Mouse (Mus musculus) ES-CJ7 (cell line): ENCODE data around the gene Ltbp1.

ENCODE experiments used
- DNase-seq: peaks from one replicate; pipeline ENCODE4 v3.0.0; 2011; ENCODE audit warnings: low read depth, low spot score

Ltbp1 gene

DNA sequence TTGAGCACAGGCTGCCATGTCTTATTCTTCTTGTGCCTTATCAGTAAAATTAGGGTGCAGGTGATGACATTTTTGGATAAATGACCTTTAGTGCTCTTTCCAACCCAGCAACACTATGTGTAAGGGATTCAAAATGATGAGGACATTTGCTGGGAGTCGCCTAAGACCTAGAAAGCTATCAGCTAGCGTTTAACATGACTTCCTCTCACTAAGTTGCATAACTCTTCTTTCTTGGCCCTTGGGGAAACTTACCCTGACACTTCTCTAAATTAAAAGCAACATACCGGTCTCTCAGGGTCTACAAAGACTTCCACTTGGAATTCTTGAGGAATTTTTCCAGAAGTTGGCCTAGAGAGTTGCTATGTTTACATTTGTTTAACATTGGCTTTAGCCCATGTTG, 348.0 kb downstream of the Ltbp1 start:
- DNase-seq: no peak

DNA sequence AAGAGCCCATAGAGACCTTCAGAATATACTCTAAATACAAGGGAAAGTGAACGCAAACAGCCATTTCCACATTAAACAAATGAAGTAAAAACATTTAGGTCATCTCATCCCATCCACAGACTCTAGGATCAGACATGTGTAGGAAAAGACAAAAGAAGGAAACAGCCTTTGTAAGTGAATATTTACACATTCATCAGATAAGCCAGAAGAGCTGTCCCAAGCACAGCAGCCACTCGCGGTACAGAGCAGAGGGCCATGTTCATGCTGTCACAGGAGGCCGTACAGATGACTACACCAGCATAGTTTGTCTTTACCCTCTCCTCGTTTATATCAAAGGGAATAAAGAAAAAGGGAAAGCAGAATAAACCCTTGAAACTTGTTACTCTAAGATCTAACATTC, 350.1 kb downstream of the Ltbp1 start:
- DNase-seq: no peak

DNA sequence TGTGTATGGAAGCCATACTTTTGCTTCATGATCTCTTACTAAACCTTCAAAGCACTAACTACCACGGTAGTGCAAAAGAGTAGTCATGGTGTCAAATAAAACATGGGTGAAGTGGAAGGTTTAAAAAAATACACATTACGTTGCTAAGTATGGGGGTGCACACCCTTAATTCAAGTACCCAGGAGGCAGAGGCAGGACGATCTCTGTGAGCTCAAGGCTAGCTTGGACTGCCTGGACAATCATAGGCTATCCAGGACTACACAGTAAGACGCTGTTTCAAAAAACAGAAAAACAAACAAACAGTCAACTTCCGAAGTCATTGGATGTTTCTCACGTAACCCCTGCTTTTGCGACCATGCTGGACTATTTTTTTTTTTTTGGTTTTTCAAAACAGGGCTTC, 354.7 kb downstream of the Ltbp1 start:
- DNase-seq: no peak

DNA sequence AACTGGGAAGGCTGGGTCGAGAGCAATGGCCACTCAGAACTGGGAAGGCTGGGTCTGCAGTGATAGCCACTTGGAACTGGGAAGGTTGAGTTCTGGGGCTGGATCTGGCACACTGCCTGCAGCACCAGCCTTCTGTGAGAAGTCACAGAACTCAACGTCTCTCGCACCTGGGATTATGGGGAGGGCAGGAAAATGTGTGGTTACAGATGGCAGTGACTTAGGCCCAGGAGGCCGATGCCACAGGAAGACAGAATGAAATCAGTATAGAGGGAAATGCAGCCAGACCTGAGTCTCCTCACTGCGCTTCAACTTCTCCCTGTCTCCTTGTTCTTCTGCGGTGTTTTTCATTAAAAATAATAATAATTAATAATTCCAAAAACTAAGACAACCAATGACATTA, 361.0 kb downstream of the Ltbp1 start:
- DNase-seq: no peak

DNA sequence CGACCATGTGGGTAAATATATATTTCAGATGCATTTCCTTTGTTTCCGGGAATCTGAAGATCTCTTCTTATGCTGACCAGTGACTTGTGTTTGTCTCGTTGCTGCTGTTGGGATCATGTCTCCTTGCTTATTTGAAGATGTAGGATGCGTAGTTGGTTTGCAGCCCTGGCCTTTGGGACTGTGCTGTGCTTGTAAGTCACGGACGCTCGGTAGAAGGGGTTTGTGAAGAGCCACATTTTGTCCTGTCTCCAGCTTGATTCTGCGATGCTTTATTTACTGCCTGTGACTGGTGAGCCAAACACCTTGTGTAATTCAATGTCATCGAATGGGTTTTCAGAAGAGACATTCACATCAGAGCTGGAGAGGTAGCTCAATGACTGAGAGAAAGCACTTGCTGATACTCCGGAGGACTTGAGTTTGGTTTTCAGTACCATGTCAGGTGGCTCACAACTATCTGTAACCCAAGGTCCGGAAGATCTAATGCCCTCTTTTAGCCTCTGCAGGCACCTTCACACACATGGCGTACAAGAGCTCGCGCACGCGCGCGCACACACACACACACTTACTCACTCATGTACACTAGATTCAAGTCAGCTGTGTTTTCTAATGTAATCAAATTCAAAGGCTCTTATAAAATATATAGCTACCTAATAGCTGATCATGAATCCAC, 362.3 kb downstream of the Ltbp1 start:
- DNase-seq: no peak

DNA sequence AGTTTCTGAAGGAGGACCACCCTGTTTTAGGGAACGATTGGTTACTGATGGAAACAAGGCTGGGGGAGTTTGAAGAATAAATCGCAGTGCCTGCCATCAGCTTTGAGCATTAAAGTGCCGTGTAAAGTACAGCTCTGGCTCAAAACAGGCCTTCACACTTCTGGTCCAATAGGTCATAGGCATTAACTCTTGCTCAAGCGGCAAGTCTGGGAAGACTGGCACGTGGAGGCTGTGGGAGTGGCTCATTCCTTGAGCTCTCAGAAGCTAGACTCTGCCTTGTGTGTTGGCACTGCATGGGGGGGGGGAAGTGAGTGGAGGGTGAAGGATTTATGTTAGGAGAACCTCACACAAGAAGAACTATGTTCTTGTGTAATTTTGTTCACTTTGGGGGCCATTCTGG, 363.2 kb downstream of the Ltbp1 start:
- DNase-seq: no peak

DNA sequence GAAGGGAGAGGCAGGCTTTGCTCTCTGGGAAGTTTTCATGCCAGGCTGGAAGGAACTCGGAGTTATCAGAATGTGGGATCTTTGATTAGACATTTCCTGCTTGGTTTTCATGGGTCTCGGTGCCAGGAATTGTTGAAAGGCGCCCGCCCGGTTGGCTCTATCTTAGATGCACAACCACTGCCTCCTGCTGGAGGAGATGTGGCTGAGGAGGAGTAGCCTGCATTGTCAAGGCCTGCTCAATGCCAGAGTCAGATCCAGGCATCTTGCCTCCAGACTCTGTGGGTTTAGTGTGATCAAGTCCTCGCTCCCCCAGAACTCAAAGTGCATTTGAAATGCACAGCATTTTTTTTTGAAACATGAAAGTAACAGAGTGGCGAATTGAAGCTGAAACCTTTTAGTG, 364.0 kb downstream of the Ltbp1 start:
- DNase-seq: peak; percentile 34

DNA sequence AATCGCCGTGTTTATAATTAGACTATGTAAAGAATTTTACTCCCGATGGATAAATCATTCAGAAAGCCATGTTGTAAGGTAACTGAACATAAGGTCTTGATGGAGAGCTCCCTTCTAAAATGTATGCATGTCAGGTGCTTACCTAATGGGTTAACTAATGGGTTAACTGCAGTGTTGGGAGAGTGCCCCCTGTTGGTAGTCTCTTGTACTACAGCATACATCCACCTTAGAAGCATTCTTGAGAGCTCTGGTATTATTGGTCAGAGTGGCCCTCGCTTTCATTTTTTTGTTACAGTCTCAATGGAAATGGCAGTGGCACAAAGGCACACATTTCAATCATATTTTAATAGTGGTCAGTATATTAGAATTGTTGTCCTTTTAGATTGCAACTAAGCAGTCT, 364.8 kb downstream of the Ltbp1 start:
- peak; percentile 56 for DNase-seq

DNA sequence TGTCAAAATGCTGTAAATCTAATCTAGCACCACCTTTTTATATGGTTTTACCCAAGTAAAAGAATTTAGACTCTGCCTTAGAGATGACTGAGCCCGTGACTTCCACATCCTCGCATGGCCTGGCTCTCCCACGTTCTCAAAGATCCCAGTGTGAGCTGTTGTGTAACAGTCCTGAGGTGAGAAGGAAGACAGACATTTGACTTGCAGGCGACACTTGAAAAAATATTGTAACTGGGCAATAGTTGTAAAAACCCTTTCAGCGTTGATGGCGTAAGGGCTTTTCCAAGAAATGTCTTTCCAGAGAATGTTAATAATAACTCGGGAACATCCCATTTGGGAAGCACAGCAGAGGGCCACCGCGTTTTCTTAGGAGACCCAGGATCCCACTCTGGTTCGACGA, 366.3 kb downstream of the Ltbp1 start:
- no peak for DNase-seq

DNA sequence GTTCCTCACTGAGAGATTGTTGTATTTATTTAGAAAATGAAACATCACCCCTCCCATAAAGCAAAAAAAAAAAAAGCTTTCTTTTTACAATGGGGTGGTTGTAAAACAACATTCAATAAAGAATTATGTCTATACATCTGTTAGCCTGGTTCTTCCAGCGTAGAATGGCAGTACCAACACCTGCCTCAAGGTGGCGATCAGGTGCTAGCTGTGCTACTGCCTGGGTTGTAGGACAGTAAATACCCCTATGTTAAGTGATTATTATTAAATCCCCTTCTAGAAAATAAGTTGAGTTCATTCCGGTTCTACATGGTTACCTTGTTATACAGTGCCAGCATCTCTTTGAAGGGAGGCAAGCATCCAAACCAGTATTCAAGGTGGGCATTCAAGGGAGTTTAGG, 367.0 kb downstream of the Ltbp1 start:
- DNase-seq: peak; percentile 45

DNA sequence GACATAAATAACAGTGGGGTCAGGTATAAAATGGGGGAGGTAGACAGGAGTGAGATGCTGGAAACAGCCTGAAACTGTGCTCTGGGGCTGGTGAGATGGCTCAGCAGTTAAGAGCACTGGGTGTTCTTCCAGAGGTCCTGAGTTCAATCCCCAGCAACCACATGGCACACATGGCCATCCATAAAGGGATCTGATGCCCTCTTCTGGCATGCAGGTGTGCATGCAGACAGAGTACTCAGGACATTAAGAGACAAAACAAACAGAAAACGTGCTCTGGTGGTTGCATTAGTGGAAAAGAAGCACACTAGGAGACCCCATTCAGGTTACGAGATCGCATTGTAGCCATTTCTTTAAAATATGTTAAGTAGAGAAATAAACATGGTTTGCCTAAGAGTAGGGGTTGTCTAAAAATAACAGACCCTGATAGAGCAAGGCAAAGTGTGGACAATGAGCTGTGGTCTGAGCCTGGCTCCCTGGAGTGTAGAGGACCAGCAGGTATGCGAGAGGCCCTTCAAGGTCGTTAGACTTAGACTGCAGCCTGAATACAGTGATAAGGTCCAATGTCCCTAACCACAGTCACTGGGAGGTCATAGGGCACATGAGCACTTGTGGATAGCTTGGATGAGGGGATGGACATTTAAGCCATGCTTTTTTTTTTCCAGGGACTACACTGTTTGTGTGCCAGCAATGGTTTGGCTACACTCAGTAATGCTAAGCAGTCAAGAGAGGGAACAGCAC, 369.1 kb downstream of the Ltbp1 start:
- peak; percentile 15 for DNase-seq

DNA sequence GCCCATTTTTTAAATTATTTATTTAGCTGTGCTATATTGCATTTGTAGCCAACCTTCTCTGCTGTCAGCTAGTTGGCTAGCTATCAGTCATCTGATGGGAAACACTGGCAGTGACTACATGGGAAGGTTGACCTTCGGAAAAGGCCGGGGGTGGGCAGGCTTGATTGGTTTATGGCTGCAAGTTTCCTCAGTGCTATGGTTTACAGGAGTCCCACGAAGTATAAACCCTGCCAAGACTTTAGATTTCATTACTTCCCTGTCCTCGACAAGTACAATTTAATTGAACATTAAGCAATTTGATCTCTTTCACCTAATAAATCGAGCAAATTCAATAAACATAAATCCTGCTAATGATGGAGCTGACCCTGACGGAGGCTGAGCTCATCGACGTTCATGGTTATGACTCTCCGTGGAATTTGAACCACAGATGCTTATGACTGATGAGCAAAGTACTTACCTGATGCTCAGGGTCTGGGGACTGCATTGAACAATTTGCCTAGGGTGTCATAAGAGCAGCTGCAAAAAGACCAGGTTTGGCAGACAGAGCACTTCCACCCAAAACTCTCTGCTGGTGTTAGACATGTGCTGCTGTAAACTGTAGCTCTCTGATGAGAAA, 373.0 kb downstream of the Ltbp1 start:
- DNase-seq: no peak

DNA sequence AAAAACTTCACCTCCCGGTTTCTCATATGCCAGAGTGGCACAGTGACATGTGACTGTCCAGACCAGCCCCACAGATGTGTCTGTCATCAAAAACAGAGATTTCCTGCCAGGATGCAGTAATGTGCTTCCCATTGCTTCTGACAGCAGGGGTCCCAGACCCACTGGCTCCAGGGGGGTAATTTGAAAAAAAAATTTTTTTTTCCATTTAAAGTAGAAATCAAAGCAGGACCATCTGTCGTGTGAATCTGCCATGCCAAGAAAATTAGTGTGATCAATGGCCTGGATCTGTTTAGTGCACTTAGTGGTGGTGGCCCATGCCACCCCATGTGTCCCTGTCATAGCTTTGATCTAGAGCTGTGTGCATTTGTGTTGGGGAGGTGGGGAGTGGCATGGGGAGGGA, 374.8 kb downstream of the Ltbp1 start:
- no peak for DNase-seq

DNA sequence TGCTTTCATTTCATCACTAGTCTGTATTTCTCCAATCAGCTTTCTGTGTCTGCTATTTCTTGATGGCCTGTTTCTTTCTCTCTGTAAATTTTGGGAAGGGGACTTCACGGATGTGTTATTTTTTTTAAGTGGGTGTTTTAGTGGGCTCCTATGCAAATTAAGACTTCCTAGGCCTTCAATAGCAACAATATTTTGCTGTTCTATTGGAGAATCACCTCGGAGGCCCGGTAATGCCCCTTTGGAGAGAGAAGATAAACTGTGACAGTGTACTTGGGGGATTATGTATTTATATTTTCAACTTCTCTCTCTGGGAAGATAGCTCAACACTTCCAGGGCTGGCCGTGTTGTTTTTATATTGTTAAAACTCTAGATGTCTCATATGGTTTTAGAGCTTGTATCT, 383.0 kb downstream of the Ltbp1 start:
- no peak for DNase-seq

DNA sequence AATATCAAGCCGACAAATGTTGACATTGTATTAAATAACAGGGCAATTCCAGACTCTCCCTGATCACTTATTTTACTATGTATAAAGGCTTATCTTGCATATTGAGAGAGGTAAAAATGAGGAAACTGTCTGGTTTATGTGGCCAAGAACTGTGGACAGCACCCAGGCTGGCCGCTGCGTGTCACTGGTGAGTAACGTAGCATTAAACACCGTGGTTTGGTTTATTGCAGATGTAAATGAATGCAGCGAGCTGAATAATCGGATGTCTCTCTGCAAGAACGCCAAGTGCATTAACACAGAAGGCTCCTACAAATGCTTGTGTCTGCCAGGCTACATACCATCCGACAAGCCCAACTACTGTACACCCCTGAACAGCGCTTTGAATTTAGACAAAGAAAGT, 384.8 kb downstream of the Ltbp1 start:
- no peak for DNase-seq

DNA sequence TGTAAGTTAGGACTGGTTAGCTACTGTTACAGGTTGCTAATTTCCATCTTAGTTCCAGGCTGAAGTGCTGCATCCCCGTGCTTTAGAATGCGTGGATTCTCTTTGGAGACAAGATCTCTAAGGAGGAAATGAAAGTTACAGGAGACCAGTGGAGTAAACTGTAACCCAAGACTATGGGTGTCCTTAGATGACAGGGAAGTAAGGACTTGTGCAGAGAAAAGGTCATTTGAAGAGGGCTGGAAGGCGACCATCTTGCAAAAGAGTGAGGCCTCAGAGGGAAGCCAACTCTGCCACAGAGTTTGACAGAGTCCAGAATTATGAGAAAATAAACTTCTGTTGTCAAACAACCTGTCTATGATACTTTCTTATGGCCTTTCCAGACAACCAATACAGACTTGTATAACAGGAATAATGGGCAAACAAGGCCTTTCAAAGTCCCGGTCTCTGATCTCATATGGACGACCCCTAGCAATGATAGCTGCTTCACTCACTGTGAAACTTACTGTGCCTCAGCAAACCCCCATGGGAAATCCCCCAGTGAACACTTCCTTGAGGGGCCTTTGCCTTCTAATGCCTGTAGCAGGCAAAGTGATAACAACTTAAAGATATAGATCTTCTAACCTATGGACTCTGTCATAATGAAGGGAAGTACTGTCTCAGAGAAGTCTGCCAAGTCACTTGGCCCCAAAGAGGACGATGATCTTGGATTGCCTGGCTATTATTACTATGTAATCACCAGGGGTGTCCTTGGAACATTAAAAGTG, 386.2 kb downstream of the Ltbp1 start:
- DNase-seq: no peak

DNA sequence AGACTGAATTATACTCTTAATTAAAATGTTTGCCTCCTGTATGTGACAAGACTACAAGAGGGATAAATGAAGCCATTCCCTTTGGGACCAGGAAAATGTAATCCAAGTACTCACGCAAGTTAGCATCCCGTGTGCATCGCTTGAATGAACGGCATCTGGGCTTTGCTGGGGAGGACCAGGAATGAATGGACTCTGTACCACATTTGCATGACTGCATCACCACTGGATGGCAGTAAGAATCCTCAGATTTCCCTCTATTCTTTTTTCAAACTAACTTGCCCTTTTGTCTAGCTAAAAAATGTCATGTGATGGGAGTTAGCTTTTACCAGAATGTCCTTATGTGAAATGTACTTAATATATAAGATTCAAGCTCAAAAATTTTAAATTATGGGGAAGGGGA, 401.0 kb downstream of the Ltbp1 start:
- no peak for DNase-seq

DNA sequence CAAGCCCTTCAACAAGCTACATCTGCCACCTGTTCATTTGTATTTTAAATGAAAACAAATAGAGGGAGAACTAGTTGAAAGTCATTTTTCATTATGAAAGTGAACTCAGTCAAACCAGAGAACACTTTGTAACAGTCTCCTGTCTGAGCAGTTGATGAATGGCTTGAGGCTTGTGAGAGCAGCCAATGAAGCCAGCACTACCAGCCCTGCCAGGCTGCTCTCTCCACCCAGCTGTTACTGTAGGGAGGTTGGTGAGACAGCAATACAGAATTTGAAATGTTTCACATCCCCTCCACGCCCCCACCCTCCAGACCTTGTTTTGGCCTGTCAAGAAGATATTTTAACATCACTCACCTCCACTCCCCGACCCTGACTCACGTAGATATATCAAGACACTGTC, 411.5 kb downstream of the Ltbp1 start:
- DNase-seq: no peak

DNA sequence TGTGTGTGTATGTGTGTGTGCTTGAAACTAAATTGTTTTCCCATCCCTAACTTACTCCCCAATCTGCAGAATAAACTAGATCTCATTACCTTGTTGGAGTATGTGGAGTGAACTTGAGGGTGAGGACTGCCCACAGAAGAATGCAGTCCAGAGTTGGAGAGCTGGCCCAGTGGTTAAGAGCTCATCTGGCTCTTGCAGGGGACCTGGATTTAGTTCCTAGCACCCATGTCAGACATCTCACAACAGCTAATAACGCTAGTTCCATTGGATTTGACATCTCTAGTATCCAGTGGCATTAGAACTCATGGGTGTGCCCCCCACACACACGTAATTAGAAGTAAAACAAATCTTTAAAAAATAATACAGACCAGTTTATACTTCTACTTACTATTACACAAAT, 428.8 kb downstream of the Ltbp1 start:
- DNase-seq: no peak

DNA sequence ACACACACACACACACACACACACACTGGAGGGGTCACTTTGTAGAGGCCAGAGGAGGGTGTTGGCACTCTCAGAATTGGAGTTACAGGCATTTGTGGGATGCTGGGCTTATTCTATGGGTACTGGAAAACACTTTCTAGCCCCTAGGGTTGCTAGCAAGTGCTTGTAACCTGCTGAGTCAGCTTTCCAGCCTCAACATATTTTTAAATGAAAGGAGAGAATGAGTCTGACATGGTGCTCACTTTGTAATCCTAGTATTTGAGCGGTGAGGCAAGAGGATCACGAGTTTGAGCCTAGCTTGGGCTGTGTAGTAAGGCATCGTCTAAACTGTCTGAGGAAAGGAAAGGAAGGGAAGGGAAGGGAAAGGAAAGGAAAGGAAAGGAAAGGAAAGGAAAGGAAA, 429.5 kb downstream of the Ltbp1 start:
- DNase-seq: no peak

DNA sequence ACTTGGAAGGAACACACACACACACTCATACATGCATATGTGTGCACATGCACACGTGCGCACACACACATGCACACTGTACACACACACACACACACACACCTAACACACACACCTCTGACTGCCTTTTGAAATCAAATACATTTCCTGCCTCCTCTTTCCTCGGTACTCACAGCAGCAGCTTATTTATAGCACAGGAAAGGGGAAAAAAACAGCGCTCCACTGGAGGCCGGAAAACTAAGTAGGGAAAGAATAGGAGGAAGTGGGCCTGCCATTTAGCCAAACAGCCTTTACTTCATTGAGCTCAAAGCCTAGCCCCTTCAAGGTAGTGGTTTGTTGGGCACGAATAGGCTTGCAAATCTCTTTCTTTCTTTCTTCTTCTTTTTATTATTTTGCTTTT, 430.2 kb downstream of the Ltbp1 start, which contains the start of gene Rasgrp3:
Rasgrp3 (plus strand) TSS at position 298 of the 400 bp plus-strand sequence.
- DNase-seq: no peak

DNA sequence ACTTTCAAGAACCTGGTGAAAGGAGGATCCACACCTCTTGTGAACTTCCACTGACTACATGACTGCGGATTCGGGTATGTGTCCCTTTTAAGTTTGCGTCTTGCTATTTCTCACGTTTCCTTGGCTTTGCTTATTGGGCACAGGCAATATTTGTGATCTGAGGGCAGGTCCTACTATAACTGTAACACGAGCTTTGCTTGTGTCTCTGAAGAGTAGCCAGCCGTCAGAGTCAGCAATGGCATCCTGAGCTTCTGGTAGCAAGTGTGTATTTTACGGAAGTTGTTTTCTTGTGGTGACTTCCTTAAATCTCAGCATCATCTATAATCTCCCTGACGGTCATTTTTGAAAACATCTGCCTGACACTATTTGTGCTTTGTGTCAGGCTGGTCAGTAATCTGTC, 430.7 kb downstream of the Ltbp1 start:
- DNase-seq: no peak
